8 mouse cellular contexts compared by ENCODE assay signal in the genomic region with DNA sequence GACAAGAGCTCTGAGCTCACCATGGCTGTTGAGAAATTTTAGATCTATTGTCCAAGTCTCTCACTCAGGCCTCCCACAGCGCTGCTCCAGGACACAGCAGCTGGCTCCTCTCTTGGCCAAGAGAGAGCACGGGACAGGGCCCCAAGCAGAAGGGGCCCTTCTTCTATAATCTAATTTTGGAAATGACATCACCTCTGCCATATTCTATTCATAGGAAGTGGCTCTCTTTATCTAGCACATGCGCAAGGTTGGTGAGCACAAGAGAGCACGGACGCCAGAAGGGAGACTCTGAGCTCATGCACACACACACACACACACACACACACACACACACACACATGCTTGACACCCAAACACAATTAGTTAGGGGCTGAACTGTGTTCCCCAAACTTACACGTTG. TPM values are rescaled to one million over a fixed set of nuclear protein-coding genes. Genes with fewer than 3 reads are reported as not detected.
DNase-seq lines count a peak whose midpoint lies in the region; ATAC-seq and TF ChIP-seq lines count a peak whose summit lies in the region.

No protein-coding gene starts in this region.

- ATAC-seq in common myeloid progenitor, adult 5-6 weeks (replicated peaks; ENCODE audit: low read depth, poor library complexity, severe bottlenecking): peak; percentile 59
- peak; percentile 85 for ATAC-seq in intestine, embryonic 16.5 days

- H3K9me3 ChIP-seq in intestine, embryonic 16.5 days (ENCODE audit: control insufficient read depth, low read length): no peaks in the 10 kb centered on the region

- H3K79me2 ChIP-seq in myocyte (ENCODE audit: control insufficient read depth, insufficient read depth): no peaks in the 10 kb centered on the region

- TF ChIP-seq POLR2A in myocyte (IDR thresholded peaks at IDR 0.05; ENCODE audit: insufficient read length, low read depth): no peak

- H3K4me3 ChIP-seq in intestine, embryonic 16.5 days (ENCODE audit: low read length): no peak overlapping the region
- no peak overlapping the region for H3K4me3 ChIP-seq in myocyte

- H3ac ChIP-seq in myocyte (ENCODE audit: control insufficient read depth, insufficient read length): no peak overlapping the region

- WGBS in intestine, embryonic 16.5 days: 31% methylated on average over 6 of the region's 6 CpGs

- no peaks in the 10 kb centered on the region for H3K27me3 ChIP-seq in intestine, embryonic 16.5 days (replicated peaks; ENCODE audit: control insufficient read depth, insufficient read depth, low read length)
- no peaks in the 10 kb centered on the region for H3K27me3 ChIP-seq in myocyte (ENCODE audit: control insufficient read depth, insufficient read depth, insufficient read length)

- no peaks in the 10 kb centered on the region for H3K36me3 ChIP-seq in intestine, embryonic 16.5 days (ENCODE audit: control insufficient read depth, insufficient read depth, low read length)
- H3K36me3 ChIP-seq in myocyte (ENCODE audit: control insufficient read depth, insufficient read depth): no peaks in the 10 kb centered on the region

- H3K9ac ChIP-seq in intestine, embryonic 16.5 days (ENCODE audit: low read depth, low read length): no peak overlapping the region

- H3K27ac ChIP-seq in intestine, embryonic 16.5 days (ENCODE audit: low read length): no peak overlapping the region

- peak; percentile 58 for DNase-seq in thymus, postnatal 0 days (ENCODE audit: low spot score)
- no peak for DNase-seq in thymus, adult 18-20 months
- no peak for DNase-seq in frontal cortex, postnatal 25 days (ENCODE audit: low spot score in 2 of 2)
- DNase-seq in urinary bladder, postnatal 36 days (ENCODE audit: low spot score in 2 of 2): no peak
- DNase-seq in left cerebral cortex, adult 18-20 months (ENCODE audit: low spot score in 2 of 2): no peak

- H3K4me1 ChIP-seq in intestine, embryonic 16.5 days (ENCODE audit: control insufficient read depth, insufficient read depth, low read length): peaks cover 14% of the 10 kb centered on the region

- H3K4me2 ChIP-seq in intestine, embryonic 16.5 days (ENCODE audit: low read depth, low read length): no peak overlapping the region
- H3K4me2 ChIP-seq in myocyte (ENCODE audit: low read depth): peak overlapping the region; percentile 44

TF ChIP-seq in myocyte, 11 proteins besides CTCF, POLR2A, EP300 and RAD21:
- no peak for TF ChIP-seq POLR2AphosphoS2 (IDR thresholded peaks at IDR 0.05; ENCODE audit: insufficient read length, low read depth)
- TF ChIP-seq SRF (IDR thresholded peaks at IDR 0.05; ENCODE audit: control insufficient read depth, insufficient read length, low read depth): no peak
- no peak for TF ChIP-seq MAX (IDR thresholded peaks at IDR 0.05; ENCODE audit: low read depth)
- peak; percentile 27 to 76 (median 35) for TF ChIP-seq MYOD1 (IDR thresholded peaks at IDR 0.05; ENCODE audit: control insufficient read depth in 1 of 3, insufficient read length in 2 of 3, low read depth in 2 of 3)
- no peak for TF ChIP-seq CEBPB (IDR thresholded peaks at IDR 0.05; ENCODE audit: insufficient read depth, poor library complexity, severe bottlenecking)
- TF ChIP-seq TCF12 (IDR thresholded peaks at IDR 0.05; ENCODE audit: insufficient read depth, poor library complexity, severe bottlenecking): peak; percentile 42
- no peak for TF ChIP-seq E2F4 (IDR thresholded peaks at IDR 0.05; ENCODE audit: insufficient read depth)
- peak in 2 of 3 experiments; percentile 79 to 82 for TF ChIP-seq MYOG (IDR thresholded peaks at IDR 0.05; ENCODE audit: control insufficient read depth in 1 of 3, insufficient read depth in 1 of 3, insufficient read length in 2 of 3, low read depth in 2 of 3)
- TF ChIP-seq USF1 (IDR thresholded peaks at IDR 0.05; ENCODE audit: low read depth): no peak
- TF ChIP-seq TCF3 (IDR thresholded peaks at IDR 0.05; ENCODE audit: insufficient read length, low read depth): no peak
- TF ChIP-seq REST (IDR thresholded peaks at IDR 0.05; ENCODE audit: insufficient read depth, insufficient read length): no peak

RNA-seq across cellular contexts. Expression of gene Manba, which starts 31.5 kb away (rescaled TPM):
- 8.4 and 9.3 TPM in 2 replicates for polyA plus RNA-seq in thymus, postnatal 0 days (2015; fragmentation: Nextera tagmentation; extraction: Ambion mirVana)
- total RNA-seq in common myeloid progenitor, adult 5-6 weeks (2017): 22.7 and 31.2 TPM in 2 replicates
- polyA plus RNA-seq in intestine, embryonic 16.5 days (2015; fragmentation: Nextera tagmentation; extraction: Ambion mirVana): 20.1 and 21.3 TPM in 2 replicates
- polyA plus RNA-seq in myocyte (2012; fragmentation: generic; extraction: Trizol): 4.8 TPM
- 10 to 100 TPM in 1 of 2 experiments, 1 to 10 TPM in 1; 9.1 to 10.1 TPM for total RNA-seq in left cerebral cortex, adult 18-20 months (2021)
